ENCODE assay signal across 9 mouse cellular contexts in genomic region chr2:155946069-155946468, GRCm38 (mm10). TPM values are rescaled to one million over a fixed set of nuclear protein-coding genes. Genes with fewer than 3 reads are reported as not detected.
DNase-seq lines count a peak whose midpoint lies in the region; ATAC-seq lines count a peak whose summit lies in the region.
"Had no signal": no experiment of that assay in that cellular context is flagged by ENCODE, and none has a peak within 500 bp of the region (broad histone marks: within the 10 kb centered on the region; RNA-seq: fewer than 3 reads in every experiment).

No protein-coding gene starts in this region.

- H3K36me3 ChIP-seq in liver, embryonic 12.5 days: no peaks in the 10 kb centered on the region
- H3K36me3 ChIP-seq in limb, embryonic 15.5 days: no peaks in the 10 kb centered on the region
- H3K36me3 ChIP-seq: hindbrain, embryonic 15.5 days had no signal

- H3K4me1 ChIP-seq in liver, embryonic 12.5 days: peaks cover 47% of the 10 kb centered on the region
- H3K4me1 ChIP-seq in limb, embryonic 15.5 days: peaks cover 46% of the 10 kb centered on the region

- H3K9ac ChIP-seq in liver, embryonic 12.5 days: no peak overlapping the region
- no peak overlapping the region for H3K9ac ChIP-seq in limb, embryonic 15.5 days
- H3K9ac ChIP-seq: hindbrain, embryonic 15.5 days had no signal

- H3K27ac ChIP-seq in liver, embryonic 12.5 days: no peak overlapping the region
- 0 out of 2 replicates have a peak overlapping the region, but pooled peaks have one; percentile 63 for H3K27ac ChIP-seq in limb, embryonic 15.5 days
- H3K27ac ChIP-seq: hindbrain, embryonic 15.5 days had no signal

- DNase-seq in liver (peak; percentile 80), ZHBTc4 (ENCODE audit: low read depth, low spot score) (peak; percentile 85)
- DNase-seq in embryo, embryonic 10 days (ENCODE audit: low spot score): peak; percentile 86
- DNase-seq in retina, postnatal 1 day: peak; percentile 82
- DNase-seq in urinary bladder, postnatal 36 days (ENCODE audit: low spot score in 2 of 2): peak; percentile 52 to 74

- peaks cover 19% of the 10 kb centered on the region; the same call in 1 of the 2 replicates for H3K27me3 ChIP-seq in liver, embryonic 12.5 days (replicated peaks)
- H3K27me3 ChIP-seq in limb, embryonic 15.5 days: no peaks in the 10 kb centered on the region
- H3K27me3 ChIP-seq: hindbrain, embryonic 15.5 days had no signal

- WGBS in liver, embryonic 12.5 days (ENCODE audit: insufficient replicate concordance): 5% methylated on average over 7 of the region's 7 CpGs
- 3% methylated on average over 7 of the region's 7 CpGs for WGBS in limb, embryonic 15.5 days

- no peak overlapping the region for H3K4me2 ChIP-seq in liver, embryonic 12.5 days
- H3K4me2 ChIP-seq in limb, embryonic 15.5 days: no peak overlapping the region
- H3K4me2 ChIP-seq: hindbrain, embryonic 15.5 days had no signal

- H3K4me3 ChIP-seq in liver, embryonic 12.5 days: no peak overlapping the region
- H3K4me3 ChIP-seq in limb, embryonic 15.5 days: no peak overlapping the region
- H3K4me3 ChIP-seq: hindbrain, embryonic 15.5 days had no signal

- no peak for ATAC-seq in liver, embryonic 12.5 days
- peak; percentile 79 for ATAC-seq in granulocyte monocyte progenitor cell, adult 5-6 weeks (replicated peaks; ENCODE audit: poor library complexity, severe bottlenecking)
- ATAC-seq in limb, embryonic 15.5 days (ENCODE audit: insufficient number of reproducible peaks, low FRiP score, low TSS enrichment, low read depth): no peak; the same call in 1 of the 2 replicates

- H3K9me3 ChIP-seq in liver, embryonic 12.5 days (replicated peaks): no peaks in the 10 kb centered on the region
- H3K9me3 ChIP-seq in limb, embryonic 15.5 days: no peaks in the 10 kb centered on the region
- H3K9me3 ChIP-seq: hindbrain, embryonic 15.5 days had no signal

RNA-seq across cellular contexts. Expression of gene Gdf5, which starts 0.9 kb away (rescaled TPM):
- 0.07 and 0.23 TPM in 2 replicates for polyA plus RNA-seq in liver, embryonic 12.5 days (2016; fragmentation: Nextera tagmentation; extraction: Ambion mirVana)
- total RNA-seq in granulocyte monocyte progenitor cell, adult 5-6 weeks (2014; fragmentation: Nextera tagmentation): not detected in 2 replicates
- not detected in 2 replicates for total RNA-seq in granulocyte monocyte progenitor cell, adult 5-6 weeks (2017)
- 44.7 and 60.7 TPM in 2 replicates for polyA plus RNA-seq in limb, embryonic 15.5 days (2015; fragmentation: Nextera tagmentation; extraction: Ambion mirVana)

RNA-seq across cellular contexts. Expression of gene Gm15557, which starts 5.5 kb away (rescaled TPM):
- polyA plus RNA-seq in liver, embryonic 12.5 days (2016; fragmentation: Nextera tagmentation; extraction: Ambion mirVana): not detected in 2 replicates
- not detected in 2 replicates for total RNA-seq in granulocyte monocyte progenitor cell, adult 5-6 weeks (2014; fragmentation: Nextera tagmentation)
- not detected in 2 replicates for total RNA-seq in granulocyte monocyte progenitor cell, adult 5-6 weeks (2017)
- 0.13 and 0.21 TPM in 2 replicates for polyA plus RNA-seq in limb, embryonic 15.5 days (2015; fragmentation: Nextera tagmentation; extraction: Ambion mirVana)
- polyA plus RNA-seq: hindbrain, embryonic 15.5 days had no signal

RNA-seq across cellular contexts. Expression of gene Cep250, which starts 10.2 kb away (rescaled TPM):
- 20.7 and 21.4 TPM in 2 replicates for polyA plus RNA-seq in liver, embryonic 12.5 days (2016; fragmentation: Nextera tagmentation; extraction: Ambion mirVana)
- 33.3 and 44.4 TPM in 2 replicates for total RNA-seq in granulocyte monocyte progenitor cell, adult 5-6 weeks (2014; fragmentation: Nextera tagmentation)
- 39.0 and 41.6 TPM in 2 replicates for total RNA-seq in granulocyte monocyte progenitor cell, adult 5-6 weeks (2017)
- polyA plus RNA-seq in limb, embryonic 15.5 days (2015; fragmentation: Nextera tagmentation; extraction: Ambion mirVana): 22.7 and 24.2 TPM in 2 replicates

RNA-seq across cellular contexts. Expression of gene Uqcc1, which starts 16.0 kb away (rescaled TPM):
- polyA plus RNA-seq in liver, embryonic 12.5 days (2016; fragmentation: Nextera tagmentation; extraction: Ambion mirVana): 51.0 and 56.6 TPM in 2 replicates
- total RNA-seq in granulocyte monocyte progenitor cell, adult 5-6 weeks (2014; fragmentation: Nextera tagmentation): 37.9 and 39.5 TPM in 2 replicates
- total RNA-seq in granulocyte monocyte progenitor cell, adult 5-6 weeks (2017): 66.6 and 71.5 TPM in 2 replicates
- 60.8 and 70.9 TPM in 2 replicates for polyA plus RNA-seq in limb, embryonic 15.5 days (2015; fragmentation: Nextera tagmentation; extraction: Ambion mirVana)

Comparison
In these comparisons a context has a peak if more than half of its experiments do, and no peak if none do; other contexts are left out.
1. RNA of gene Gdf5, which starts 0.9 kb away (polyA plus RNA-seq): 44.7 to 60.7 TPM in limb, embryonic 15.5 days; 0.07 to 0.23 TPM in liver, embryonic 12.5 days; every median in the first group is over 10 times any median in the second.
2. Peak in every context shown above with its lines, with median percentiles within 50 percentile points of each other: DNase-seq.